Mouse (Mus musculus) cerebellum, adult 2 months (tissue): ENCODE data around the gene Garnl3.

Experiments
- CTCF ChIP-seq: fragments of 200-500 bp; IDR thresholded peaks from 2 replicates; pipeline ENCODE4 v1.5.1; 2011; ENCODE audit warnings: low read depth, mild to moderate bottlenecking, control low read depth, low read length, moderate library complexity, borderline replicate concordance; ENCODE audit not compliant: insufficient read depth
- POLR2A ChIP-seq: fragments of 200-500 bp; IDR thresholded peaks from 2 replicates; pipeline ENCODE4 v1.6.1; 2011; ENCODE audit warnings: low read length, control low read depth, borderline replicate concordance; ENCODE audit not compliant: insufficient read depth

- no peak for TF ChIP-seq POLR2A
- TF ChIP-seq CTCF: no peak
Measured at GRCm38 (mm10) chr2:33080166-33080565, 51.3 kb downstream of the Garnl3 start.
